Mouse (Mus musculus): ENCODE results near the gene Jagn1.

GRCm38 (mm10) chr6:113438721-113439430 is 3.5 kb upstream of the Jagn1 start:
- TF ChIP-seq POLR2A (IDR thresholded peaks at IDR 0.05; ENCODE audit: borderline replicate concordance, low read depth, low read length) = no peak
- TF ChIP-seq CTCF (IDR thresholded peaks at IDR 0.05; ENCODE audit: low read depth, low read length) = no peak

All from bone marrow macrophage, adult 2 months (primary cell).